Mouse (Mus musculus): ENCODE results near the gene Malrd1. TPM values are rescaled to one million over a fixed set of nuclear protein-coding genes. Genes with fewer than 3 reads are reported as not detected.

The Malrd1 gene
- not detected in 2 replicates for polyA plus RNA-seq (2012)

GRCm38 (mm10) chr2:15526241-15526924, at the start of gene Malrd1:
Gene Malrd1 (plus strand): TSS chr2:15526479.
- no peak for TF ChIP-seq GATA1 (IDR thresholded peaks at IDR 0.05; ENCODE audit: low read length)

GRCm38 (mm10) chr2:15538643-15539042, 12.4 kb downstream of the Malrd1 start:
- no peak for TF ChIP-seq GATA1 (IDR thresholded peaks at IDR 0.05; ENCODE audit: low read length)

- no peak for TF ChIP-seq GATA1 (IDR thresholded peaks at IDR 0.05; ENCODE audit: low read length)
Measured at GRCm38 (mm10) chr2:15613327-15613948, 87.2 kb downstream of the Malrd1 start.

- no peak for TF ChIP-seq GATA1 (IDR thresholded peaks at IDR 0.05; ENCODE audit: low read length)
Measured at GRCm38 (mm10) chr2:15614026-15614425, 87.7 kb downstream of the Malrd1 start.

GRCm38 (mm10) chr2:15635761-15636160, 109.5 kb downstream of the Malrd1 start:
- no peak for TF ChIP-seq GATA1 (IDR thresholded peaks at IDR 0.05; ENCODE audit: low read length)

- no peak for TF ChIP-seq GATA1 (IDR thresholded peaks at IDR 0.05; ENCODE audit: low read length)
Measured at GRCm38 (mm10) chr2:15643864-15644263, 117.6 kb downstream of the Malrd1 start.

- no peak for TF ChIP-seq GATA1 (IDR thresholded peaks at IDR 0.05; ENCODE audit: low read length)
Measured at GRCm38 (mm10) chr2:15656388-15656787, 130.1 kb downstream of the Malrd1 start.

GRCm38 (mm10) chr2:15702977-15703376, 176.7 kb downstream of the Malrd1 start:
- no peak for TF ChIP-seq GATA1 (IDR thresholded peaks at IDR 0.05; ENCODE audit: low read length)

GRCm38 (mm10) chr2:15740945-15741344, 214.7 kb downstream of the Malrd1 start:
- no peak for TF ChIP-seq GATA1 (IDR thresholded peaks at IDR 0.05; ENCODE audit: low read length)

- TF ChIP-seq GATA1 (IDR thresholded peaks at IDR 0.05; ENCODE audit: low read length) = no peak
Measured at GRCm38 (mm10) chr2:15744979-15745688, 218.9 kb downstream of the Malrd1 start.

GRCm38 (mm10) chr2:15784818-15785217, 258.5 kb downstream of the Malrd1 start:
- TF ChIP-seq GATA1 (IDR thresholded peaks at IDR 0.05; ENCODE audit: low read length) = no peak

GRCm38 (mm10) chr2:15815724-15816123, 289.4 kb downstream of the Malrd1 start:
- no peak for TF ChIP-seq GATA1 (IDR thresholded peaks at IDR 0.05; ENCODE audit: low read length)

GRCm38 (mm10) chr2:15869380-15869779, 343.1 kb downstream of the Malrd1 start:
- no peak for TF ChIP-seq GATA1 (IDR thresholded peaks at IDR 0.05; ENCODE audit: low read length)

GRCm38 (mm10) chr2:15893418-15894120, 367.3 kb downstream of the Malrd1 start:
- no peak for TF ChIP-seq GATA1 (IDR thresholded peaks at IDR 0.05; ENCODE audit: low read length)

GRCm38 (mm10) chr2:15925432-15925831, 399.2 kb downstream of the Malrd1 start:
- TF ChIP-seq GATA1 (IDR thresholded peaks at IDR 0.05; ENCODE audit: low read length) = no peak

- no peak for TF ChIP-seq GATA1 (IDR thresholded peaks at IDR 0.05; ENCODE audit: low read length)
Measured at GRCm38 (mm10) chr2:15926041-15926440, 399.8 kb downstream of the Malrd1 start.

All from G1E-ER4 (cell line).